Mouse (Mus musculus): ENCODE results near the gene Tiam1. TPM values are rescaled to one million over a fixed set of nuclear protein-coding genes. Genes with fewer than 3 reads are reported as not detected.

Gene Tiam1
- polyA plus RNA-seq, 1 experiment from 2014 or later: 7.4 TPM

Other genes starting within 250 kb of the Tiam1 start
- 1,142 and 1,262 TPM in 2 replicates for gene Sod1, start 77.0 kb upstream of the Tiam1 start, polyA plus RNA-seq (2015; fragmentation: Nextera tagmentation; extraction: Ambion mirVana)
- 15.4 and 18.1 TPM in 2 replicates for gene Scaf4, start 140.7 kb upstream of the Tiam1 start, polyA plus RNA-seq (2015; fragmentation: Nextera tagmentation; extraction: Ambion mirVana)
- gene Hunk, start 242.2 kb upstream of the Tiam1 start, polyA plus RNA-seq (2015; fragmentation: Nextera tagmentation; extraction: Ambion mirVana): 4.2 and 5.1 TPM in 2 replicates